Mouse (Mus musculus) kidney, postnatal 0 days (tissue): Measurements from ENCODE around the gene Sertad3. TPM values are rescaled to one million over a fixed set of nuclear protein-coding genes. Genes with fewer than 3 reads are reported as not detected.

Experiments
- ATAC-seq: fragments of 200-750 bp; cut with Nextera tagmentation; replicated peaks from 2 replicates; pipeline ENCODE4 v1.8.0; 2017; ENCODE audit warnings: low read depth, moderate number of reproducible peaks, moderate TSS enrichment, moderate library complexity; ENCODE audit not compliant: low FRiP score
- DNase-seq: peaks from one replicate; pipeline ENCODE4 v3.0.0-alpha.2; 2016; ENCODE audit warnings: low spot score
- H3K27ac ChIP-seq: fragments of 300-500 bp; sonication (generic); 2 replicates; pipeline ENCODE4 v1.5.1; 2014; ENCODE audit warnings: mild to moderate bottlenecking
- H3K27me3 ChIP-seq: fragments of 300-500 bp; sonication (generic); 2 replicates; pipeline ENCODE4 v1.6.1; 2014; ENCODE audit warnings: low read length, mixed read lengths; ENCODE audit not compliant: insufficient read depth
- H3K36me3 ChIP-seq: fragments of 300-500 bp; sonication (generic); 2 replicates; pipeline ENCODE4 v1.6.1; 2014; ENCODE audit warnings: low read length, mixed read lengths; ENCODE audit not compliant: insufficient read depth
- H3K4me1 ChIP-seq: fragments of 300-500 bp; sonication (generic); replicated peaks from 2 replicates; pipeline ENCODE4 v1.6.1; 2014; ENCODE audit warnings: antibody characterized with exemption, low read length, mixed read lengths; ENCODE audit not compliant: insufficient read depth
- H3K4me2 ChIP-seq: fragments of 300-500 bp; sonication (generic); 2 replicates; pipeline ENCODE4 v1.6.1; 2014; ENCODE audit warnings: mild to moderate bottlenecking, low read length, moderate library complexity, mixed read lengths
- H3K4me3 ChIP-seq: fragments of 300-500 bp; sonication (generic); replicated peaks from 2 replicates; pipeline ENCODE4 v1.5.1; 2014; ENCODE audit warnings: low read depth, low read length
- H3K9ac ChIP-seq: fragments of 300-500 bp; sonication (generic); 2 replicates; pipeline ENCODE4 v1.6.1; 2014; ENCODE audit warnings: low read depth, low read length
- H3K9me3 ChIP-seq: fragments of 300-500 bp; sonication (generic); replicated peaks from 2 replicates; pipeline ENCODE4 v1.6.1; 2016; ENCODE audit warnings: low read length, inconsistent platforms, mixed read lengths
- CTCF ChIP-seq: IDR thresholded peaks from 2 replicates; pipeline ENCODE4 v1.5.1; 2016; ENCODE audit warnings: antibody characterized with exemption, low read depth, mild to moderate bottlenecking, moderate library complexity
- WGBS: fragments of 180-500 bp; shearing (Covaris S2); extraction: QIAGEN DNeasy Blood & Tissue Kit; methylation state at CpG from one replicate; pipeline ENCODE4 v1.1.7; 2014; 5-methylcytosine and 5-hydroxymethylcytosine counted together
- polyA plus RNA-seq: library from polyadenylated mRNA; unstranded; fragments of >200 nt; fragmentation: Nextera tagmentation; extraction: Ambion mirVana; gene quantifications from 2 replicates; pipeline ENCODE4 v1.2.1, GENCODE M21; 2015

Gene Sertad3
- polyA plus RNA-seq, 1 experiment from 2014 or later: 25.3 TPM

- Histone ChIP-seq H3K9me3 (no peaks in the 10 kb centered on the region), H3K27me3 (no peaks in the 10 kb centered on the region), H3K4me3 (peak overlapping the region; percentile 29; the same call in 1 of the 2 replicates), H3K4me2 (peak overlapping the region; percentile 59), H3K36me3 (peaks cover 5% of the 10 kb centered on the region; the same call in 1 of the 2 replicates), H3K4me1 (peaks cover 6% of the 10 kb centered on the region; the same call in 1 of the 2 replicates), H3K27ac (peak overlapping the region; percentile 85), H3K9ac (no peak overlapping the region)
- ATAC-seq: no peak
- 65% methylated on average over 3 of the region's 3 CpGs for WGBS
- no peak for TF ChIP-seq CTCF
- no peak for DNase-seq
Measured at GRCm38 (mm10) chr7:27480506-27480905, 6.9 kb downstream of the Sertad3 start.

GRCm38 (mm10) chr7:27480927-27481626 is 7.5 kb downstream of the Sertad3 start:
- Histone ChIP-seq H3K4me3 (peak overlapping the region; percentile 29), H3K4me1 (peaks cover 9% of the 10 kb centered on the region; the same call in 1 of the 2 replicates), H3K27ac (peak overlapping the region; percentile 85), H3K4me2 (peak overlapping the region; percentile 59), H3K36me3 (peaks cover 1% of the 10 kb centered on the region; the same call in 1 of the 2 replicates), H3K9ac (peak overlapping the region; percentile 46), H3K27me3 (no peaks in the 10 kb centered on the region), H3K9me3 (no peaks in the 10 kb centered on the region)
- TF ChIP-seq CTCF: no peak
- ATAC-seq: no peak
- DNase-seq: no peak
- 12% methylated on average over 11 of the region's 11 CpGs for WGBS

GRCm38 (mm10) chr7:27481627-27481969 is 8.0 kb downstream of the Sertad3 start:
- Histone ChIP-seq H3K4me3 (peak overlapping the region; percentile 29), H3K27me3 (no peaks in the 10 kb centered on the region), H3K4me2 (peak overlapping the region; percentile 59), H3K36me3 (no peaks in the 10 kb centered on the region), H3K9ac (peak overlapping the region; percentile 46), H3K4me1 (peaks cover 9% of the 10 kb centered on the region; the same call in 1 of the 2 replicates), H3K27ac (peak overlapping the region; percentile 85), H3K9me3 (no peaks in the 10 kb centered on the region)
- peak; percentile 94 for DNase-seq
- WGBS: under 1% methylated on average over 8 of the region's 12 CpGs
- ATAC-seq: peak; percentile 95
- TF ChIP-seq CTCF: no peak

- no peak overlapping the region for H3K4me2 ChIP-seq
- H3K36me3 ChIP-seq: no peaks in the 10 kb centered on the region
- no peak overlapping the region for H3K9ac ChIP-seq
- H3K4me3 ChIP-seq: no peak overlapping the region
- H3K27ac ChIP-seq: no peak overlapping the region
- no peaks in the 10 kb centered on the region for H3K27me3 ChIP-seq
- no peaks in the 10 kb centered on the region for H3K9me3 ChIP-seq
- H3K4me1 ChIP-seq: 0 out of 2 replicates have a peak, but pooled peaks cover 9% of the 10 kb centered on the region
- TF ChIP-seq CTCF: no peak
- ATAC-seq (no peak), DNase-seq (no peak)
- WGBS: 89% methylated on average over 4 of the region's 4 CpGs
Measured at GRCm38 (mm10) chr7:27483860-27484259, 10.3 kb downstream of the Sertad3 start.

GRCm38 (mm10) chr7:27486102-27486769 is 12.7 kb downstream of the Sertad3 start:
- DNase-seq (no peak), ATAC-seq (no peak)
- Histone ChIP-seq H3K27ac (peak overlapping the region; percentile 97), H3K4me2 (peak overlapping the region; percentile 85), H3K9me3 (no peaks in the 10 kb centered on the region), H3K4me3 (peak overlapping the region; percentile 61), H3K27me3 (no peaks in the 10 kb centered on the region), H3K9ac (peak overlapping the region; percentile 40; the same call in 1 of the 2 replicates), H3K4me1 (peaks cover 18% of the 10 kb centered on the region; the same call in 1 of the 2 replicates), H3K36me3 (0 out of 2 replicates have a peak, but pooled peaks cover 5% of the 10 kb centered on the region)
- no peak for TF ChIP-seq CTCF
- under 1% methylated on average over 13 of the region's 13 CpGs for WGBS
